Mouse (Mus musculus): ENCODE data around the gene Rcsd1. TPM values are rescaled to one million over a fixed set of nuclear protein-coding genes. Genes with fewer than 3 reads are reported as not detected.

Rcsd1 gene
- total and polyA plus RNA-seq, 2 experiments from 2014 or later: 94.0 to 116 TPM

DNA sequence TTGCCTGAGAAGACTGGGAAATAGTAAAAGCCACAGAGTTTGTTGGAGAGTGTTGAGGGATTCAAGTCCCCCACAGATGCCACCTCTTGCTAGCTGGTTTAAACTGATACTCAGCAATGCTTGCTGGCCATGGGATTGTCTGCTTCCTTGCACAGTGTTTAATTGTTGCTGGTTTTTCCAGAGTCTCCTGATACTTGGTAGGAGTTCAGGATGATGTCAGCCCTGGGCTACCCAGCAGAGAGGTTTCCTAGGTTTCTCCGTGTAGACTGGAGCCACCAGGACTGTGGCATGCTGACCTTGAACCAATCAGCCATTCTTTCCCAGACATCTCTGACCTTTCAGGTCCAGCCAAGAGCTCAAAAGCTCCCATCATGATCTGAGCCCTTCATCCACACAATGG is 17.4 kb upstream of the Rcsd1 start:
- no peaks in the 10 kb centered on the region for H3K9me3 ChIP-seq (replicated peaks; ENCODE audit: control insufficient read depth, low read length)

GRCm38 (mm10) chr1:165725039-165725644 is 15.6 kb upstream of the Rcsd1 start:
- no peaks in the 10 kb centered on the region for H3K27me3 ChIP-seq (ENCODE audit: control insufficient read depth, insufficient read depth, low read length)
- H3K4me2 ChIP-seq (ENCODE audit: low read depth, low read length): no peak overlapping the region
- H3K9me3 ChIP-seq (replicated peaks; ENCODE audit: control insufficient read depth, low read length): no peaks in the 10 kb centered on the region
- H3K9ac ChIP-seq (replicated peaks; ENCODE audit: low read depth, low read length): no peak overlapping the region
- no peaks in the 10 kb centered on the region for H3K36me3 ChIP-seq (replicated peaks; ENCODE audit: control insufficient read depth, insufficient read depth, low read length)
- no peak overlapping the region for H3K4me3 ChIP-seq (ENCODE audit: low read depth, low read length)
- peak overlapping the region; percentile 52 for H3K27ac ChIP-seq (ENCODE audit: low read depth)
- H3K4me1 ChIP-seq (ENCODE audit: control insufficient read depth, insufficient read depth): no peaks in the 10 kb centered on the region
- TF ChIP-seq CTCF (IDR thresholded peaks at IDR 0.05; ENCODE audit: low read depth) (no peak), EP300 (IDR thresholded peaks at IDR 0.05; ENCODE audit: low read depth) (no peak)
- WGBS: 67% methylated on average over 4 of the region's 4 CpGs
- ATAC-seq (ENCODE audit: insufficient read depth, low read depth): no peak
- DNase-seq (ENCODE audit: low spot score): no peak

More for the DNA sequence above, 17.4 kb upstream of the Rcsd1 start:
- H3K27ac ChIP-seq (ENCODE audit: low read depth): no peak overlapping the region
- H3K36me3 ChIP-seq (replicated peaks; ENCODE audit: control insufficient read depth, insufficient read depth, low read length): no peaks in the 10 kb centered on the region
- DNase-seq (ENCODE audit: low spot score): no peak
- no peak overlapping the region for H3K4me3 ChIP-seq (ENCODE audit: low read depth, low read length)
- H3K27me3 ChIP-seq (ENCODE audit: control insufficient read depth, insufficient read depth, low read length): no peaks in the 10 kb centered on the region
- 12% methylated on average over 1 of the region's 1 CpGs for WGBS
- TF ChIP-seq EP300 (IDR thresholded peaks at IDR 0.05; ENCODE audit: low read depth): no peak
- TF ChIP-seq CTCF (IDR thresholded peaks at IDR 0.05; ENCODE audit: low read depth): no peak
- no peak overlapping the region for H3K9ac ChIP-seq (replicated peaks; ENCODE audit: low read depth, low read length)
- H3K4me1 ChIP-seq (ENCODE audit: control insufficient read depth, insufficient read depth): no peaks in the 10 kb centered on the region
- H3K4me2 ChIP-seq (ENCODE audit: low read depth, low read length): no peak overlapping the region
- ATAC-seq (ENCODE audit: insufficient read depth, low read depth): no peak

DNA sequence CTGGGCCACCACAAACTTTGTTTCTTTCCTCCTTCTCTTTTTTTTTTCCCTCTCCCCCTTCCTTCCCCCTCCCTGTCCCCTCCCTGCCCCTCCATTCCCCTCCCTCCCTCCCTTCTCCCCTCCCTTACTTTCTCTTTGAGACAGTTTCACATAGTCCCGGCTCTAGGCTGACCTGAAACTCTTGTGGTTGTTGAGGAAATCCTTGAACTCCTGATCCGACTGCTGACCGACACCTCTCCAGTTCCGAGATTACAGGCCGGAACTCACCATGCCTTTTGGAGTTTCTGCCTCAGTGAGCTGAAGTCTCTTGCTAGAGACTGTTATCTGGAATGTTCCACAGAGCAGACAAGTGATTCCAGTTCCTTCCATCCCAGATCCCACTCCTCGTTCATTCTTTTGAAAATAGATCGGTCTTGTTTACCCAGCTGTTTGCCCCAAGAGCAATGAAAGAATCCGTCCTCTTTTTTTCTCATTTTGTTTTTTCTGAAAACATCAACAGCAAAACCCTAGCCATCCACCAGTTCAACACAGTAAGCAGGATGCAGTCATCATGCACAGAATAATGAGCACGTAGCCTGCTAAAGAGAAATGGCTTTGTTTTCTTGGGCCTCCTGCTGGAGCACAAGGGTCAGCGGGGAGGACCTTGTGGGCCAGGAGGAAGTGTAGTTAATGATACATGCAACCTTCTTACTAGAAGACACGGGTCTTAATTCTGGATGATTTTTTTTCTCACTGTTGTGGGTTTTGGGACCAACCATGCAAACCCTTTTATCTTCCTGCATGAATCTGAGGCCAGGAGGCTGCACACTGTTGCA is 14.9 kb upstream of the Rcsd1 start:
- Histone ChIP-seq H3K36me3 (replicated peaks; ENCODE audit: control insufficient read depth, insufficient read depth, low read length) (no peaks in the 10 kb centered on the region), H3K4me1 (ENCODE audit: control insufficient read depth, insufficient read depth) (no peaks in the 10 kb centered on the region), H3K9me3 (replicated peaks; ENCODE audit: control insufficient read depth, low read length) (no peaks in the 10 kb centered on the region), H3K27ac (ENCODE audit: low read depth) (peak overlapping the region; percentile 52), H3K9ac (replicated peaks; ENCODE audit: low read depth, low read length) (no peak overlapping the region), H3K4me3 (ENCODE audit: low read depth, low read length) (no peak overlapping the region), H3K27me3 (ENCODE audit: control insufficient read depth, insufficient read depth, low read length) (no peaks in the 10 kb centered on the region), H3K4me2 (ENCODE audit: low read depth, low read length) (no peak overlapping the region)
- WGBS: 42% methylated on average over 11 of the region's 11 CpGs
- TF ChIP-seq CTCF (IDR thresholded peaks at IDR 0.05; ENCODE audit: low read depth): no peak
- no peak for TF ChIP-seq EP300 (IDR thresholded peaks at IDR 0.05; ENCODE audit: low read depth)
- no peak for DNase-seq (ENCODE audit: low spot score)
- no peak for ATAC-seq (ENCODE audit: insufficient read depth, low read depth)

DNA sequence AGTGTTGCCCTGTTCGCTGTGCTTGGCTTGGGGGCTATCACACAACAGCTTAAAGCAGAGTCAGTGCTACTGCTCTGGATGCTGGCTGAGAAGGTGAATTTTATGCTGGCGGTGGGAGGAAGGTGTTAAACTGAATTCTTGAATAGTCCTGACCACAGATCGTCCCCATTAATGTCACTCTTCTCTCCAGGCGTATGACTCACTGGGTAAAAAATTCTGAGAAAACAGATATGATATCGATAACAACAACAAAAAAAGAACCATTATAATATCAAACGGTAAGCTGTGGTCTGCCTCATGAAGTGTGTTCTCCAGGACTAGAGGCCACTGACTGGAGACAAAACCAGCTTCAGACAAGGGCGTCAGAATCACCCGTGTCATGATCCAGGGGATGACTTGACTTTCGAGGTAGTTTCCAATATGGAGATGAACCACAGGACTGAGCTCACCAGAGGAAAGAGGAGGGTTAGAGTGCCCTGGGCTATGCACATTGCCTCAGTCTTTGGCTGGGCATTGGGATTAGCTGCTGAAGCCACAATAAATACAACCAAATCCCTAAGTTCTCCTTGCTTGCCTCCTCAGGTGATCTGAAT is 13.1 kb upstream of the Rcsd1 start:
- Histone ChIP-seq H3K9me3 (replicated peaks; ENCODE audit: control insufficient read depth, low read length) (no peaks in the 10 kb centered on the region), H3K36me3 (replicated peaks; ENCODE audit: control insufficient read depth, insufficient read depth, low read length) (no peaks in the 10 kb centered on the region), H3K4me3 (ENCODE audit: low read depth, low read length) (no peak overlapping the region), H3K4me2 (ENCODE audit: low read depth, low read length) (no peak overlapping the region), H3K4me1 (ENCODE audit: control insufficient read depth, insufficient read depth) (peaks cover 13% of the 10 kb centered on the region), H3K9ac (replicated peaks; ENCODE audit: low read depth, low read length) (no peak overlapping the region), H3K27me3 (ENCODE audit: control insufficient read depth, insufficient read depth, low read length) (no peaks in the 10 kb centered on the region), H3K27ac (ENCODE audit: low read depth) (no peak overlapping the region)
- TF ChIP-seq CTCF (IDR thresholded peaks at IDR 0.05; ENCODE audit: low read depth) (no peak), EP300 (IDR thresholded peaks at IDR 0.05; ENCODE audit: low read depth) (no peak)
- ATAC-seq (ENCODE audit: insufficient read depth, low read depth): no peak
- WGBS: 76% methylated on average over 9 of the region's 9 CpGs
- no peak for DNase-seq (ENCODE audit: low spot score)

- Histone ChIP-seq H3K9ac (replicated peaks; ENCODE audit: low read depth, low read length) (peak overlapping the region; percentile 37; the same call in 1 of the 2 replicates), H3K4me2 (ENCODE audit: low read depth, low read length) (peak overlapping the region; percentile 51), H3K9me3 (replicated peaks; ENCODE audit: control insufficient read depth, low read length) (no peaks in the 10 kb centered on the region), H3K27ac (ENCODE audit: low read depth) (peak overlapping the region; percentile 93), H3K27me3 (ENCODE audit: control insufficient read depth, insufficient read depth, low read length) (no peaks in the 10 kb centered on the region), H3K4me1 (ENCODE audit: control insufficient read depth, insufficient read depth) (peaks cover 15% of the 10 kb centered on the region), H3K4me3 (ENCODE audit: low read depth, low read length) (peak overlapping the region; percentile 19), H3K36me3 (replicated peaks; ENCODE audit: control insufficient read depth, insufficient read depth, low read length) (no peaks in the 10 kb centered on the region)
- ATAC-seq (ENCODE audit: insufficient read depth, low read depth): no peak
- no peak for DNase-seq (ENCODE audit: low spot score)
- TF ChIP-seq EP300 (IDR thresholded peaks at IDR 0.05; ENCODE audit: low read depth): no peak
- WGBS: 27% methylated on average over 15 of the region's 15 CpGs
These were observed 9.1 kb upstream of the Rcsd1 start for GRCm38 (mm10) chr1:165718543-165719105.
